Mouse (Mus musculus) lung, postnatal 4 days (tissue): ENCODE results near the gene Pawr.
A peak's percentile ranks its signal among the peaks of the same experiment; 100 is the strongest.

Experiments used
- DNase-seq, 2 experiments: peaks; one replicate each; pipeline ENCODE4 v3.0.0; 2021

The Pawr gene

DNA sequence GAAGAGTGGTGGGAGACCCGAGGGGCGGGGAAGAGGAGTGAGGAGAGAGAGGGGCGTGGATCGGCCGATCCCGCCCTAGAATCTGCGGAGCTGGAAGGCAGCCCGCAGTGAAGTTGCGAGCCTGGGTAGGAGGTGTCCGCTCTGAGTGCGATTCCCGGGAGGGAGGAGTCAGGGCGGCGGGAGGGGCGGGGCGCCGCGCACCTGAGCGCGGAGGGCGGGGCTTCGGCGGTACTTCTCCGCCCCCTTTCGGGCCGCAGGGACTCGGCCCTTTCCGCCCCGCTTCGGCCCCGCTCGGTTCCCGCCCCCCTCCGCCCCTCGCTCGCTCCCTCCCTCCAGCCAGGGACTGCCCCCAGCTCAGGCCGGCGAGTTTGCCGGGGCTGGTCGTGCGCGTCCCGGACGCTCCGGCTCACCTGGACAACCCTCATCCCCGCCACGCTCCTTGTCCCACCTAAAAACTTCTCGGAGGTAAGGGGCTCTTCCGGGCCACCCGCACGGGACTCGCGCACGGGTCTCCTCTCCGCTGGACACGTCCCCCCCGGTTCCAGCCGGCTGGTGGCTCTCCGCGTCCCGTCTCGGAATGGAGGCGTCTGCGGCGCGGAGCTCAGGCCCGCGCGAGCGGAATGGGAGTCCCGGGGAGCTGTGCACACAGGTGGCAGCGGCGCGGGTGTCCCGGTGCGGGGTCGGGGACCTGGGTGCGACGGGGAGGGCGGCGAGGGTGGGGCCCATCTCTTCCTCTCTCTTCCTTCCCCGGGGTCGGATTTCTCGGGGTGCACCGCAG, at the start of gene Pawr:
Gene Pawr, plus strand, starts transcription at position 338 of the 778 bp plus-strand sequence.
- peak; percentile 86 to 89 for DNase-seq

DNA sequence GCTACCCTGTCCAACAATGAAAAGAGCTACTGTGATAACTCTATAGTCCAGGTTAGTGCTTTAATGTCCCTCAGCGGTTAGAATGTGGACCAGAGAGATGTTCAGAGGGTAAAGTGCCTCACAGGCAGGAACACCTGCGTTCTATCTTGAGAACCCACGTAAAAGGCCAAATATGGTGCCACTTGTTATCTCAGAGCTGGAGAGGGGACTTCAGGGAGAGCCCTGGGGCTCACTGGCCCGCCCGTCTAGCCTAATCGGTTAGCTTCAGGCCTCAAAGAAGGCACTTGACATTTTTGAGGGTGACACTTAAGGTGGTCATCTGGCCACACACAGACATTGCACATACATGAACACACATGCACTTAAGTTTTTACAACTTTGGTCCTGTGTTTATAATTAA, 49.6 kb upstream of the Pawr start:
- DNase-seq, result no peak

DNA sequence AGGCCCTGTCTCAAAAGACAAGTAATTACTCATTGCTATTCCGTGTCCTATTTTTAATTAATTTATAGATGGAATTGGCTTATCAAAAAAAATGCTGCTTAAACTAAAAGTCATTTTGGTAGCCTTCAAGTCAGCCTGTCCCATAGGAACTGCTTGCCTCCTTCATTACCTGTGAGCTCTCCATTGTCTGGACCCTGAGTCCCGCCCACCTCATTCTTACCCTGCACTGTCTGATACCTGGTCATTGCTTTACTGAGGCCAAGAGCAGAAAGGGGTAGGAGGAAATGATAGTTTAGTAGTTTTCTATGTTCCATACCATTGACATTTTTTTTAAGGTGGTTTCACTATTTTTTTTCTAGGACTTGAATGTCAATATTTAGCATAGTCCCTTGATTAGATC, 48.5 kb upstream of the Pawr start:
- DNase-seq, result no peak

DNA sequence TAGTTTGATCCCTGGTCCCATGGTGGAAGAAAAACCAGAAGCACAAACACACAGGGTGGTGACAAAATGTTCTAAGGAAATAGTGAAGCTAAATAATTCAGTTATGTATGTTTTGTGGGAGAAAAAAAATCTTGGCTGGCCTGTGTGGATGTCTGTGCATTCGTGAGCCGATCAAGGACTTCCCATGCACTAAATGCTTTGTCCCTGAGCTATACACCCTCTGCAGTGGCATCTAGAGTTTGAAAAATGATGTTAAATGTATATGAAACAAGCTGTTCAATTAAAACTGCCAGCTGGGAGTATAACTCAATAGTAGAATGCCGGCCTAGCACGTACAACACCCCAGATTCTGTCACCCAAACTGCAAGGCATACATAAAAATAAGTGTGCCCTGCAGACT, 48.1 kb upstream of the Pawr start:
- DNase-seq, result no peak

DNA sequence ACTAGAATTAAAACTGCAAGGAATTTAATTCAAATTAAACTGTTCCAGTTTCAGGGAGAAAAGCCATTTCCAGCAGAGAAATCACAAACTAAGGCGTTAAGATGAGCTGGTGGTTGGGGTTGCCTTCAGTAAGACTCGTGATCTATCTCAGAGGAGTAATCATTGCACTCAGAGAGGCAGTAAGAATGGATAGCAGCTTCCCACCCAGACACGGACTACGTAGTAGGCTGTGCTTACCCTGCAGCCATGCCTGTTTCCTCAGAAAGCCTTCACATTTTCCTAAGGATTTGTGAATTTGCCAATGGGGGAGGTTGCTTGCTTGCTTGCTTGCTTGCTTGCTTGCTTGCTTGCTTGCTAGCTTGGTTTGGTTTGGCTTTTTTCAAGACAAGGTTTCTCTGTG, 47.5 kb upstream of the Pawr start:
- DNase-seq, result no peak

DNA sequence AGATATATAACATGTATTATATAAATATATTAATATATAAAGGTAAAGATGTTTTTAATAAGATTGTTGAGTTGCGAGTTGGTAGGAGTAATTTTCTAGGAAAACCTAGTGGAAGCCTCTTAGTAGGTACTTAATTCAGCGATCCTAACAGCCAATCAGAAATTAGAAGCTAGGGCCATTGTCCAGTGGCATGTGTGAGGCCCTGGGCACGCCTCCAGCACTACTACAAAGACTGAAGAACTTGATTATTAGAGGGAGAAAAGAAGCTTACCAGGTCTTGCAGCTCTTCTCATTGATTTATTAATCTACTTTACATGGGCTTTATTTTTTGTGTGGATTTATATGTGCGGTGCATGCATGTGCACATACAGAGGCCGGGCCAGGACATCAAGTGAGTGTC, 46.9 kb upstream of the Pawr start:
- no peak for DNase-seq

DNA sequence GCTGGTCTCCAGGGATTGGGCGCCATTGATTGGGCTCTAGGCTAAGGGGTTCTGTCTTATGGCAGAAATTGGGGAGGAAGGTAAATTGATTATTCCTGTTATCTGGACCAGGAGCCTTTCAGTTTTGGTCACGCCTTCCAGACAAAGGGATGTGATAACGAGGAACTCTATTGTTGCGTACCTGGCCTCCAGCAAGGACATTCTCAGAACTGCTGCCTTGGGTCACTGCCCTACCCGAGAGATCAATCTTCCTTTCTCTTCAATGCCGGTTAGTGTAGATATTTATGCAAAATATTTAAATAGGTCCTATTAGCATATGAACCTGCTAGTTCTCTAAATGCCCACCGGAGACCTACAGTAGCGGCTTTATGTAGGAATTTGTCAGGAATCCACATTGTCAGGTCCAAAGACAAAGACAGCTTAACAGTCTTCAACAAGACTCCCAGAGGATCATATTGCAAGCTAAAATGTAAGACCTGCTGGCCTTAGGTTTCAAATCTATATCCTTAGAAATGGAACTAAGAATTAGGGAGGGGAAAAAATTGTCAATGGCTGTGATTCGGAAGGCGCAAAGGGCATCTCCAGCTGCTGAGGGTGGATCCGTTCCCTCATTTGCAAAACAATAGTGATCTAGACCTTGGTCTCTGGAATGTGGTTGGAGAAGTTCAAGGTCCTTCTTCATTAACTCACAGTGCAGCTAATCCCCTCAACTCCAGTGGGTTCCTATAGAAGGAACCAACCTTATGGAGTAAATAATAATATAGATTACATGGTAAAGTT, 45.1 kb upstream of the Pawr start:
- no peak for DNase-seq

DNA sequence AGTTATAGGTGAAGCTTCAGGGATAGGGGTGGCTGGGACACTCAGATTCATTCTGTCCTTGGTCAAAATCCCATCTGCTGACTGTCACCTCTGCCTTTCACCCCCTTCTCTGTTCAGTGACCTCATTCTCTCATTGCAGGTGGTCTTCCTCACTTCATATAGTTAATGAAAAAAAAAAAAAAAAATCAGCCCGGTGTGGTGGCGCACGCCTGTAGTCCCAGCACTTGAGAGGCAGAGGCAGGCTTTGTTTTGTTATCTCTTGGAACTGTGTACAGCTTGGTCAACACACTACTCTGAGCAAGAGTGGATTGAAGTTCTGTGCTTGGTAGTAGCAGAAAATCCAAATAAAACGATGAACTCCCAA, 44.5 kb upstream of the Pawr start:
- DNase-seq, result no peak

DNA sequence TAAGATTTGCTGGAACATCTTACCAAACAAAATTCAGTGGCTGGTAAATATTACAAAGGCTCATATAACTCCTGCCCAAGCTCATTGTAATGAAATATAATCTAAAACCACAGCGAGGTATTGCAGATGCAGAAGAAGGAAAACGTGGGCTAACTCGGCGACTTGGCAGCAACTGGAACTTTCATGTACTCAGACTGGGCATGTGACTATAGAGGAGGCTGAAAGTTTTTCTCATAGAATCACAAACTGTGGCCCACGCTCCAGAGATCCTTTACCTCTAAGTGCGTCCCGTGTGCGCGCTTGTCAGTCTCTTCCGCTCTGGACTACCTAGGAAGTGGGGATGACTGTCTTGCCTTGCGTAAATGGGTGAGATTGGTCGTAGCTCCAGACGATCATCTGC, 41.9 kb upstream of the Pawr start:
- no peak for DNase-seq

DNA sequence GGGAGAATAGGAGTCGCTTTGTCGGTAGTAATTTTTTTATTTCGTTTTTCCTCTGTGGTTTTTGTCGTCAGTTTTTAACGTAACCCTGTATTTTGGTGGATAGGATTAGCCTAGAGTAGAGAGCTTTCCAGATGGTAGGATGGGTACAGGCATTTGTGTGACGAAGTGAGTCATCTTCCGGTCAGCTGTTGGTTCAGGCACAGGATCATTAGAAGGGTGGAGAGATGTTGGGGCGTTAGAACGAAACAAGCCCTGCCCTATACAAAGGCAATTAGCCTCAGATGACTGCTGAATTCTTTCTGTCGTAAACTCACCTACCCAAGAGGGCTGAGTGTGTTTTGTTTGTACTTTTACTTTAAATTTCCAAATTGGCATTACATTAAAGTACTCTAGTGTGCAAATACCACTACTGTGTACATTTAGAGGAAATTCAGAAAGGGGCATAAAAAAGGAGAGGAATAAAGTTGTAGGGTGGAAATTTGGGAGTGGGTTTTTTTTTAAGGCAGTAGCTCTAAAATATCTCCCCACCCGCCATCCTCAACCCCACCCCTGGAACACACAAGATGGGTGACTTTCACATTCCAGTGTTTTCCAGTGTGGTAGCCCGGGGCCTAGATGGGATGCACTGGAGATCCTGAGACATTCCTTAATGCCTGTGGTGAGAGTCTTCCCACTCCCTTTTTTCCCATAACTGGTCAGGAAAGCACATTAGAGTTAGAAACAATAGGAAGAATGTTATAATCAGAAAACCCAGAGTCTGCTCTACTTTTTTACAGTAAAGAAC, 40.0 kb upstream of the Pawr start:
- DNase-seq, result no peak

DNA sequence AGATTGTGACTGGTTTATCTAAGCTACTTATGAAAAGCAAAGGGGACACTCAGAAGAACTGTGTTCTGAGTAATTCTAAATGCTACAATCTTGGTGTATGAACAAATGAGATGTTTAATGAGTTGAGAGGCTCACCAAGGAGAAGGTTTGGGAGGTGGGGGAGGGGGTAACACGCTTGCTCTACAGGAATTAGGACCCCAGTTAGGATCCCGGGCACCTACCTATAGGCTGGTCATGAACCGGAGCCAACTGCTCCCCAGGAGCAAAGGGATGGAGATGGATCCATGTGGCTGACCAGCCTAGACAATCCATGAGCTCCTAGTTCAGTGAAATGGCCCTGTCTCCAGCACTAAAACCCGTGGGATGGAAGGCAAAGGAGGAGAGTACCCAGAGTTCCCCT, 39.3 kb upstream of the Pawr start:
- no peak for DNase-seq

DNA sequence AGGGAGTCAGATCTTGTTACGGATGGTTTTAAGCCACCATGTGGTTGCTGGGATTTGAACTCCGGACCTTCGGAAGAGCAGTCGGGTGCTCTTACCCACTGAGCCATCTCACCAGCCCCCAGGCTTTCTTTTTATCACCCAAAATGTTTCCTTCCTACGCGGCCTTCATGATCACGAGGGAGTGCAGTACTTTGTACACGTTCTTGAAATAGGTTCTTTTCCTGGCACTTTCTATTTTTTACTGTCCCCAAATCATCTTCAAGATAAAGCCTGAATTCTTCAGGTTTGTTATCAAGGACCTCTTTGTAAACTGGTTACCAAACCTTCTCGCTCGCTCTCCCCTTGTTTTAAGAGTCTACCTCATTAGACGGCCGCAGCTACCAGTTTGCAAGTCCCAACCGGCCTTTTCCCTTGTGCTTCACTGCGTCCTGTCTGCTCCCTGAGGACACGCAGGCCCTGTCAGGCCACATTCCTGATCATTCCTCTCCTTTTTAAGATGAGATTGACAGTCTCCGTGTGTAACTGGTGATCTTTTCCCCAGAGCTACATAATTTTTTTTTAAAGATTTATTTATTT, 38.2 kb upstream of the Pawr start:
- no peak for DNase-seq

DNA sequence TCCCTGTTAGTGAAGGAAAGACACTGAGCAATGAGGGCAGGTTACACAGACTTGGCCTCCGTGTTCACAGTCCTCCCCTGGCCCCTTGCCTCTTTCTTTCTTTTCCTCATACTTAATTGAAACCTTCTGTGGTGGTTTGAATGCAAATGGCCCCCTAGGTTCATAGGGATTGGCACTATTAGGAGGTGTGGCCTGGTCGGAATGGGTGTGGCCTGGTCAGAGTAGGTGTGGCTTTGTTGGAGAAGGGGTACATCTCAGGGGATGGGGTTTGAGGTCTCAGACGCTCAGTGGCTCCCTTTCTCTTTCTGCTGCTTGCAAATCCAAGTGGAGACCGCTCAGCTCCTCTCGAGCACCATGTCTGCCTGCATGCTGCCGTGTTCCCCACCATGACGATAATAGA, 37.2 kb upstream of the Pawr start:
- no peak for DNase-seq

DNA sequence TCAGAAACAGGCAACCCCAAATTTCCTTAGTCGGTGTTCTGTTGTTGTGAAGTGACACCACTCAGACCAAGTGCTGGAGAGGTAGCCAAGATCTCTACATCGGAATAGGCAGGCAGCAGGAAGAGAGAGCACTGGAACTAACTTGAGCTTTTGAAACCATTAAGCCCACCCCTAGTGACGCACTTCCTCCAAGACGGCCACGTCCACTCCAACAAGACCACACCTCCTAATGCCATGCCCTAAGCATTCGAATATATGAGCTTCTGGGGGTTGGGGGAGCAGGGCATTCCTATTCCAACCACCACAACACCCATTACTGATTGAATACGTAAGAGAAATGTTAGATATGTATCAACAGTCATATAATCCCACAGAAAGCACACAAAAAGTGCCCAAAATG, 35.5 kb upstream of the Pawr start:
- DNase-seq, result no peak

DNA sequence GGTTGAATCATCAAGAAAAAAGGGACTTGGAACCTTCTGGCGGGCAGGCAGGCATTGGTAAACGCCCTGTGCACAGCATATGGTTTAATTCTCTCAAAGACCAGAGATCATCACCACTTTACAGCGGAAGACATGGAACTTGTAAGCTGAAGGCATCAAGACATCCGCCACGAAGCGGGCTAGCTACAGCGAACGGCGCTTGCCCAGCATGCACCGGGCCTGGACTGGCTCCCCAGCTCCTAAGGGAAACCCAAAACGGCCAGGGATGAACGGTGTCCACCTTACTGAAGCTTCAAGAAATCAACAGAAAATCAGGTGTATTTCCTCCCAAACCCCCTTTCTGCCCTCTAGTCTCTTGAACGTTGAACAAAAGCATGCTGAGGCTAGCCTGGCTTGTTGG, 33.7 kb upstream of the Pawr start:
- DNase-seq, result no peak

DNA sequence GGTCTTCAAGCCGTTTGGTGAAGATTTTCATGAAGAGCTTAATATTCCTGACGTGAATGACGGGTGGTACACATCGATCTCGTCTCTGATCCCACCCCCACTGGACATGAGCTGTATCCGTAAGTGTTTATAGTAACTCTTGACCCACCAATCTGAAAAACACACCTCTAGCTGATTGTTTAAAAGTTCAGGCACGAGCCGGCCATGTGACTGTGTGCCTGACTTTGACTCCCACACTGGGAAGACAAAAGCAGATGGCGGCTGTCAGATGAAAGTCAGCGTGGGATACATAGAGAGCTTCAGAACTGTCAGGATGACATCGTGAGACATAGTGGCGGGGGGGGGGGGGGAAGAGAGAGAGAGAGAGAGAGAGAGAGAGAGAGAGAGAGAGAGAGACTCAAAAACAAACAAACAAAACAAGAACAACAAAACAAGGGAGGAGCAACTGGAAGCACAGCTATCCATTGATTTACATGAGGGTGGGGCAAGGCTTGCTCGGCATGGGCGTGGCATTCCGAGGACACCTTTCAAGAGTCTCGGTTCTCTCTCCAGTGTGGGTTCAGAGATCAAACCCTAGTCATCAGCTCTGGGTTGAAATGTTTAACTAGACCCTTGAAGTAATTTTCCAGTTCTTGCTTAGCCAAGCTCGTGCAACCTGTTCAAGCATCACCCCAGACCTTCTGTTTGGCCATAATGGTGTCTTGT, 32.9 kb upstream of the Pawr start:
- DNase-seq, result no peak

DNA sequence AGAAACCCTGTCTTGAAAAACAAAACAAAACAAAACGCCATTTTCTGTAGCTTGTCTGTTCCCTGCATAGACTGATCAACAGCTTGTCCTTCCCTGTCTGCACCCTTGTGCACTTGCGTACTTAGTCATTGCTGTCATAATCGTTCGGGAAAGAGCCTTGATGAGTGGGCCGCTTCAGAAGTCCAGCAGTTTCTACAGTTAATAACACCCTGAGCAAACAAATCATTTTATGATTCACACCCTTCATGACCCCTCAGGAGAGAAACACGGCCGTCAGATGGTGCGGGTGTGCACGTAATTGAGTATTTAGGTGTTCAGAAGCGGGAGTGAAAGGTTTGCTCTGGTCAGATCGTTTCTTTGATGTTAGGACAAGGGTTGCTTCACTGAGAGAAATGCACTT, 32.1 kb upstream of the Pawr start:
- no peak for DNase-seq

DNA sequence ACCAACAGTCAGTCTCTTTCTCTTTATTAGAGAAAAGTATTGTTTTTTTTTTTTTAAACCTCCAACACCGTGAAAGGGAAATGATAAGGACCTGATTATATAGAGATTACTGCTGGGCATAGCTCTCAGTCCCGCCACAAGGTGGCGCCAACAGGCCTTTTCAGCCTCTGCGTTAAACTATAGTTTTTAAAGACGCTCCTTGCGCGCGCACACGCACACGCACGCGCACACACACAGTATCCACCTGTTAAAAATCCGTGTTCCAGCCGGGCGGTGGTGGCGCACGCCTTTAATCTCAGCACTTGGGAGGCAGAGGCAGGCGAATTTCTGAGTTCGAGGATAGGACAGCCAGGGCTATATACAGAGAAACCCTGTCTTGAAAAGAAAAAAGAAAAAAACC, 31.1 kb upstream of the Pawr start:
- peak; percentile 85 for DNase-seq

DNA sequence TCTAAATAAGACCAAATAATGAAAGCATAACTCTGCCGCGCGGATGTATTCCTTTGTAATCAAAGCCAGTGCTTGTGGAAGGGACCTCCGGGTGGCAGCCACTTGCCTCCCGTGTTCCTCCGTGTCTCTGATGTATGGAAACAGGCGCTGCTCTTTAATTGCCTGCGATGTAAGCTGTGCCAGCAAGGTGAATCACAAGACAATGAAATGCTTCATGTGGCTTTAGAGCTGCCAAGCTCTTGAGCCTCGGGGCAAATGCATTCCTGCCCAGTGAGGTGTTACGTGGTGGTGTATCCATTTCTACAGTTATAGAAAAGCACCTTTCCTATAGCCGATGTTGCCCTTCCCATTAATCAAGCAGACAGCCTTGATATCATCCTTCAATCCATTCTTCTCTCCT, 24.1 kb upstream of the Pawr start:
- DNase-seq, result no peak

DNA sequence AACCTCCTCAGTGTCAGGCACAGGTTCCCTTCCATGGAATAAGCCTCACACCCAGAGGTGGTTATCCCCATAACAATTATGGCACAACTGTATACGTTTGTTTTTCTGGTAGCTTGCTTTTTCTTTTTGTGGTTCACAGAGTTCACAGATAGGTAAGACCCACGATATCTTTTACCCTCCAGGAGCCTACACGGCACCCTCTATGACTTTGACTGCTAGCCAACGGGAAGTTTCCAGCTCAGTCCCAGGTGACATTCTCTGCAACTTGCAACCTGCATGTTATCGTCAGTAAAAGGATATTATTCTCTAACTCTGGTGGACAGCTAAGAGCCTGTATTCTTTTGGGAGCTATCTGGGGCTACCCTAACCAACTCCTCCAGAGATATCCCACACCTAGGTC, 21.7 kb upstream of the Pawr start:
- DNase-seq, result no peak

DNA sequence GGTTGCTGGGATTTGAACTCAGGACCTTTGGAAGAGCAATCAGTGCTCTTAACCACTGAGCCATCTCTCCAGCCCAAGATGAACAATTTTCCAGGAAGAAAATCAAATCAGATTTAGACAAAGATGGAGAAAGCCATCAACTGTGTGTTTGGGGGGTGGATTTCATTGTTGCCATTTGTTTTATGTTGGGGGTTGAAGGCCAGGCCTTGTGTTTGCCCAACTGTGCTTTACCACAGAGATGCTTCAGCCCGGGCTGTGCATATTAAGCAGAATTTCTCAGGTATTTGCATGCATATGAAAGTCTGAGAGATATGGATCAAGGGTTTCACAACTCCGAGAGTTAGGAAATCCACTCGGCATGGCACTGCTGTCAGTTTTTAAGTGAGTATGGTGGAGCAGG, 20.5 kb upstream of the Pawr start:
- DNase-seq, result no peak

DNA sequence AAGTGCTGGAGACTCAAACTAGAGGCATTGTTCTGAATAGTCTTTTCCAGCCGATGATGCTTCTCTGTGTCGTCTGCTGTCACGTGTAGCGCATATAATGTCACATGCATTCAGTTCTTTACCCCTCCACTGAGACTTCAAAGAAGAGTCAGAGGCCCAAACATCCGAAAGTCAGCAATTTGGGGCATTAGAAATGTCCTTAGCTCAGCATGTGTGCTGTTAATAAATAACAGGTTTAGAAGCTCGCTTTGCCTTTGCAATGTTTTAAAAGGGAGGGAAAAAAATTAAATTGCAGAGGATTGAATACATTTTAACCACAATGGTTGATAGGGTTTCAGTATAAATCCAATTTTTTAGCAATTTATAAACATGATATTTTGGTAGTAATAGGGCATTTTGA, 18.1 kb upstream of the Pawr start:
- DNase-seq, result no peak

DNA sequence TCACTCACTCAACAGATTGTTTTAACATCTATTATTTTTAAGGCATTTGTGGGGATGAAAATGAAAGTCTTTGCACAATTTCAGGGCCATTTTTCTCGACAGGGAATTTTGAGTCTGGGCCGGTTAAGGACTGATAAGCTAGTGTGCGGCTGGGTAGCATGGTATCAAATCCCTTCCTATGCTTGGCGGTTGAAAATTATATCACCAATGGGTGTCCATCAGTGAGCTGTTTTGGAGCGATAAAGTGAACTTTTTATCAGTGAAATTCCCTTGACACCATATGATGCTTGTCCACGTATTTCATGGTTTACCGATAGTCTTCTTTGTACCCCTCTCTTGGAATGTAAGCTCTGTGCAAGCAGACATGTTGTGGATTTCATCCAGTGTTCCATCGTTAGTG, 17.5 kb upstream of the Pawr start:
- DNase-seq, result no peak
